8 mouse cellular contexts compared by ENCODE assay signal in genomic region chr7:136060339-136061073, GRCm38 (mm10).
DNase-seq lines count a peak whose midpoint lies in the region; ATAC-seq and TF ChIP-seq lines count a peak whose summit lies in the region.

No protein-coding gene starts in this region.

- H3K79me2 ChIP-seq in myocyte (ENCODE audit: control insufficient read depth, insufficient read depth) = no peaks in the 10 kb centered on the region

- no peaks in the 10 kb centered on the region for H3K9me3 ChIP-seq in forebrain, embryonic 13.5 days (replicated peaks)
- no peaks in the 10 kb centered on the region for H3K9me3 ChIP-seq in heart, embryonic 16.5 days (replicated peaks; ENCODE audit: control insufficient read depth, low read length)

- no peak for TF ChIP-seq POLR2A in myocyte (IDR thresholded peaks at IDR 0.05; ENCODE audit: insufficient read length, low read depth)

- H3K9ac ChIP-seq in forebrain, embryonic 13.5 days = peak overlapping the region; percentile 63
- peak overlapping the region; percentile 77 for H3K9ac ChIP-seq in heart, embryonic 16.5 days (ENCODE audit: low read length)

- peak overlapping the region; percentile 25 for H3K4me3 ChIP-seq in forebrain, embryonic 13.5 days
- peak overlapping the region; percentile 49 for H3K4me3 ChIP-seq in heart, embryonic 16.5 days (ENCODE audit: low read length)
- H3K4me3 ChIP-seq in myocyte = no peak overlapping the region

- no peaks in the 10 kb centered on the region for H3K36me3 ChIP-seq in forebrain, embryonic 13.5 days (ENCODE audit: poor library complexity, severe bottlenecking)
- H3K36me3 ChIP-seq in heart, embryonic 16.5 days (ENCODE audit: control insufficient read depth, insufficient read depth) = no peaks in the 10 kb centered on the region
- H3K36me3 ChIP-seq in myocyte (ENCODE audit: control insufficient read depth, insufficient read depth) = no peaks in the 10 kb centered on the region

- peak; percentile 25 for DNase-seq in cerebellum, adult 9-10 months
- DNase-seq in kidney, postnatal 10 days = peak; percentile 77
- DNase-seq in liver = peak; percentile 29
- DNase-seq in testis, postnatal 14 days (ENCODE audit: low spot score) = peak; percentile 26

- H3K27me3 ChIP-seq in forebrain, embryonic 13.5 days = peaks cover 17% of the 10 kb centered on the region
- no peaks in the 10 kb centered on the region for H3K27me3 ChIP-seq in heart, embryonic 16.5 days (ENCODE audit: control insufficient read depth, insufficient read depth, low read length)
- H3K27me3 ChIP-seq in myocyte (ENCODE audit: control insufficient read depth, insufficient read depth, insufficient read length) = no peaks in the 10 kb centered on the region

- no peak overlapping the region for H3ac ChIP-seq in myocyte (ENCODE audit: control insufficient read depth, insufficient read length)

- peak; percentile 43; the same call in 1 of the 2 replicates for ATAC-seq in forebrain, embryonic 13.5 days
- ATAC-seq in heart, embryonic 16.5 days (replicated peaks; ENCODE audit: extremely low read depth, insufficient read depth, low FRiP score) = peak; percentile 52; the same call in 1 of the 2 replicates
- no peak for ATAC-seq in monocyte, adult 5-6 weeks (replicated peaks; ENCODE audit: insufficient number of reproducible peaks, low FRiP score, low TSS enrichment, poor library complexity, severe bottlenecking)

- no peak overlapping the region for H3K27ac ChIP-seq in forebrain, embryonic 13.5 days
- peak overlapping the region; percentile 79 for H3K27ac ChIP-seq in heart, embryonic 16.5 days (ENCODE audit: low read length)

- H3K4me2 ChIP-seq in forebrain, embryonic 13.5 days = peak overlapping the region; percentile 58
- peak overlapping the region; percentile 73 for H3K4me2 ChIP-seq in heart, embryonic 16.5 days (ENCODE audit: low read depth, low read length)
- H3K4me2 ChIP-seq in myocyte (ENCODE audit: low read depth) = peak overlapping the region; percentile 66

- H3K4me1 ChIP-seq in forebrain, embryonic 13.5 days = peaks cover 13% of the 10 kb centered on the region
- H3K4me1 ChIP-seq in heart, embryonic 16.5 days (ENCODE audit: control insufficient read depth, insufficient read depth, low read length) = peaks cover 13% of the 10 kb centered on the region; the same call in 1 of the 2 replicates

- 8% methylated on average over 29 of the region's 29 CpGs for WGBS in forebrain, embryonic 13.5 days
- 8% methylated on average over 29 of the region's 29 CpGs for WGBS in heart, embryonic 16.5 days

TF ChIP-seq in myocyte, 11 proteins besides CTCF, POLR2A, EP300 and RAD21:
- TF ChIP-seq MYOG (IDR thresholded peaks at IDR 0.05; ENCODE audit: control insufficient read depth in 1 of 3, insufficient read depth in 1 of 3, insufficient read length in 2 of 3, low read depth in 2 of 3) = no peak
- TF ChIP-seq SRF (IDR thresholded peaks at IDR 0.05; ENCODE audit: control insufficient read depth, insufficient read length, low read depth) = no peak
- no peak for TF ChIP-seq TCF12 (IDR thresholded peaks at IDR 0.05; ENCODE audit: insufficient read depth, poor library complexity, severe bottlenecking)
- TF ChIP-seq USF1 (IDR thresholded peaks at IDR 0.05; ENCODE audit: low read depth) = no peak
- TF ChIP-seq E2F4 (IDR thresholded peaks at IDR 0.05; ENCODE audit: insufficient read depth) = no peak
- no peak for TF ChIP-seq MAX (IDR thresholded peaks at IDR 0.05; ENCODE audit: low read depth)
- no peak for TF ChIP-seq MYOD1 (IDR thresholded peaks at IDR 0.05; ENCODE audit: control insufficient read depth in 1 of 3, insufficient read length in 2 of 3, low read depth in 2 of 3)
- TF ChIP-seq REST (IDR thresholded peaks at IDR 0.05; ENCODE audit: insufficient read depth, insufficient read length) = no peak
- no peak for TF ChIP-seq POLR2AphosphoS2 (IDR thresholded peaks at IDR 0.05; ENCODE audit: insufficient read length, low read depth)
- TF ChIP-seq TCF3 (IDR thresholded peaks at IDR 0.05; ENCODE audit: insufficient read length, low read depth) = no peak
- TF ChIP-seq CEBPB (IDR thresholded peaks at IDR 0.05; ENCODE audit: insufficient read depth, poor library complexity, severe bottlenecking) = no peak

Comparison
In these comparisons a context has a peak if more than half of its experiments do, and no peak if none do; other contexts are left out.
1. DNase-seq: peak in every context shown above with its lines; median percentile 77 in kidney, postnatal 10 days; 29 in liver; 26 in testis, postnatal 14 days; 25 in cerebellum, adult 9-10 months.